Mouse (Mus musculus): ENCODE results near the gene Srrm4. TPM values are rescaled to one million over a fixed set of nuclear protein-coding genes. Genes with fewer than 3 reads are reported as not detected.

Gene Srrm4
- polyA plus RNA-seq, 1 experiment: not detected

DNA sequence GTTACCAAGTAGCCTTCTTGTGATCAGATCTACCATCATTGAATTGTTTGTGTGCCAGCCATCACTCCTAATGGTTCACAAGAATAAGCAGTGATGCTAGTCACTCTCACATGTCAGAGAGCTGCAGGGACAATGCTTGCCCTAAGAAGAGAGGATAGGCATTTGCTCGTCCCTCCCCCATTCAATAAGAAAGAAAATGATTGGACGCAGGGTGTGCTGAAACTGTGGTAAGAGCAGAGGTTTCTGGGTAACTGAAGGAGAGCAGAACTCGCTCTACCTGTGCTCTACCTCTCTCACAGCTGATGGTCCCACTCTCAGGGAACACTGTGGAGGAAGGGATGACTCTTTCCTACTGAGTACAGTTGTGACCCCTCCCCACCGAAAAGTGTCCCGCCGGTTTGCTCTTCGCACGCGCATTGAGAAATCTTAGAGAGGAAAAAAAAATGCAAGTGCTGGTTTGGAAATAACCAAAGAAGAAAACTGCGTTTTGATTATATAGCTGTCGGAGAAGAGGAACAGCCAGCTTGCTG, 143.7 kb downstream of the Srrm4 start:
- no peak overlapping the region for H3K27ac ChIP-seq (ENCODE audit: insufficient read depth, low read length)
- no peak for TF ChIP-seq POLR2A (IDR thresholded peaks at IDR 0.05; ENCODE audit: low read depth, low read length)
- no peak for TF ChIP-seq CTCF (IDR thresholded peaks at IDR 0.05; ENCODE audit: extremely low read depth, insufficient read depth, insufficient read length, insufficient replicate concordance)
- no peak for DNase-seq (ENCODE audit: low read depth in 1 of 2, low spot score in 2 of 2)
- no peaks in the 10 kb centered on the region for H3K36me3 ChIP-seq (ENCODE audit: control insufficient read depth, insufficient read depth, low read length)
- 45% methylated on average over 11 of the region's 11 CpGs for WGBS
- H3K27me3 ChIP-seq (ENCODE audit: control insufficient read depth, insufficient read depth, low read length): no peaks in the 10 kb centered on the region
- H3K4me1 ChIP-seq (ENCODE audit: control insufficient read depth, insufficient read depth, insufficient read length): no peaks in the 10 kb centered on the region
- H3K4me3 ChIP-seq (ENCODE audit: extremely low read depth, insufficient read depth, insufficient read length): no peak overlapping the region

DNA sequence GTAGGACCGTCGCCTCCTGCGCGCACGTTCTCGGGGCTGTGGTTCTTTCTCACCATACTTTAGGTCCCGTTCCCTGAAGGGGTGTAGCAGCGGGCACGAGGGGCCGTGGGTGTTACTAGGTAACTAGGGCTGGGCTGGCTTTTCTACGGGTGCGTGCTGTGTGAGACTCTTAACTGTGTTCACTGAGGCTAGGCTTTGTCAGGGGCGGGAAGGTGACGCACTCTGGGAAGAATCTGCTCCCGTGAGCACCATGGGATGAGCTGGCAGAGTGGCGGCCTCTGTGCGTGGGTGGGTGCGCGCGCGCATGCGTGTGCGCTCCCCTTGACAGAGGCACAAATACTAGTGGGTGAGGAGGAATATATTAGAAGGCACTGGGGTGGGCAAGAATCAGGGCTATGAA, 145.1 kb downstream of the Srrm4 start:
- TF ChIP-seq POLR2A (IDR thresholded peaks at IDR 0.05; ENCODE audit: low read depth, low read length): no peak
- Histone ChIP-seq H3K27ac (ENCODE audit: insufficient read depth, low read length) (no peak overlapping the region), H3K4me1 (ENCODE audit: control insufficient read depth, insufficient read depth, insufficient read length) (no peaks in the 10 kb centered on the region), H3K4me3 (ENCODE audit: extremely low read depth, insufficient read depth, insufficient read length) (no peak overlapping the region), H3K36me3 (ENCODE audit: control insufficient read depth, insufficient read depth, low read length) (no peaks in the 10 kb centered on the region), H3K27me3 (ENCODE audit: control insufficient read depth, insufficient read depth, low read length) (no peaks in the 10 kb centered on the region)
- 63% methylated on average over 23 of the region's 23 CpGs for WGBS
- DNase-seq (ENCODE audit: low read depth in 1 of 2, low spot score in 2 of 2): no peak

DNA sequence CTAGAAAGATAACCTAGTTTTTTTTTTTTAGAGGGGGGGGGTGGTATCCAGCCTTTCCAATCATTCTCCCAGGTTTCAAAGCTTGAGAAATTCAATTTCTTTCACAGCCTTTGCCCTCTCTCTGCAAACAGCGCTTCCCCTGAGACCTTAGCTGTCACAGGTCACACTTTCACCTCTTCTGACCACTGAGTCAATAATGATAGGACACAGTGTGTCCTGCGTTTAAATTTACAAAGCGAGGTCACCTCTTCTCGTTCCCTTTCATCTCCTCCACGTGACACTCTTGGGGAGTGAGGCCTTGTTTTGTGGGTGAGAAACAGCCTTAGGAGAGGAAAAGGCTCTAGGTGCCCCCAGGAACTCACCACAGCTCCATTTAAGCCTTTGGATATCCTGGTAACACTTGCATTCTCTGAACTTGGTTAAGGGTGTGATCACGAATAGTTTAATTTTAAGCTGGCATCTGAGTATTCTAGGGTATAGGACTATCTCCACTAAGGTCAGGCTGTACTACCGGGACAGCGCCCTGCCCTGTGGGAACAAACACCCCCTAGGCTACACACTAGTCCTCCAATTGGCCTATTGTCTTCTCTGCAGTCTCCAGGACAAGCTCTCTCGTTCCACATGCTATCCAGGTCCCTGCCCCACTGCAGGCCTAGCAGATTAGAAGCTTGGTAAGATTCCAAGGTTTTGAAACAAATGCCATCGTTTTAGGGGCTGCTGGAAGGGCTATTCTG, 145.8 kb downstream of the Srrm4 start:
- WGBS: 65% methylated on average over 10 of the region's 10 CpGs

DNA sequence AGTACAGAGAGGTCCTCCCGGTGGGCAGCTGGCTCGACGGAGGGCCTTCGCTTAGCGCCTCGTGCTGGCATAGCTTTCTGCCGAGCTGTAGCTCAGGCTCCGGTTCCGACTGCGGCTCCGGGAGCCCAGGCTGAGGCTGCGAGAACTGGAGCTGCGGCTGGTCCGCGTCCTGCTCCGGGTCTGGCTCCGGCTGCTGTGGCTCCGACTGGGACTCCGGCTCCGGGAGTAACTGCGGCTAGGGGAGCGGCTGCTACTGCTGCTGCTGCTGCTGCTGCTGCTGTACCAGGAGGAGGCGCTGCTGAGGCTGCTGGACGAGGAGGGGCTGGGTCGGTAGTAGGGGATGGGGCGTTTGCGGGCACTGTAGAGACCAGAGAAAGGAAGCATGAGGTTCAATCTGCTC, 147.1 kb downstream of the Srrm4 start:
- no peak overlapping the region for H3K27ac ChIP-seq (ENCODE audit: insufficient read depth, low read length)
- H3K27me3 ChIP-seq (ENCODE audit: control insufficient read depth, insufficient read depth, low read length): no peaks in the 10 kb centered on the region
- no peak for TF ChIP-seq CTCF (IDR thresholded peaks at IDR 0.05; ENCODE audit: extremely low read depth, insufficient read depth, insufficient read length, insufficient replicate concordance)
- TF ChIP-seq POLR2A (IDR thresholded peaks at IDR 0.05; ENCODE audit: low read depth, low read length): no peak
- DNase-seq (ENCODE audit: low read depth in 1 of 2, low spot score in 2 of 2): no peak
- H3K4me1 ChIP-seq (ENCODE audit: control insufficient read depth, insufficient read depth, insufficient read length): no peaks in the 10 kb centered on the region
- no peaks in the 10 kb centered on the region for H3K36me3 ChIP-seq (ENCODE audit: control insufficient read depth, insufficient read depth, low read length)
- 64% methylated on average over 27 of the region's 27 CpGs for WGBS
- H3K4me3 ChIP-seq (ENCODE audit: extremely low read depth, insufficient read depth, insufficient read length): no peak overlapping the region

More for the DNA sequence above, 145.8 kb downstream of the Srrm4 start:
- no peaks in the 10 kb centered on the region for H3K36me3 ChIP-seq (ENCODE audit: control insufficient read depth, insufficient read depth, low read length)
- TF ChIP-seq POLR2A (IDR thresholded peaks at IDR 0.05; ENCODE audit: low read depth, low read length) (no peak), CTCF (IDR thresholded peaks at IDR 0.05; ENCODE audit: extremely low read depth, insufficient read depth, insufficient read length, insufficient replicate concordance) (no peak)
- H3K4me1 ChIP-seq (ENCODE audit: control insufficient read depth, insufficient read depth, insufficient read length): no peaks in the 10 kb centered on the region
- no peak overlapping the region for H3K4me3 ChIP-seq (ENCODE audit: extremely low read depth, insufficient read depth, insufficient read length)
- H3K27ac ChIP-seq (ENCODE audit: insufficient read depth, low read length): no peak overlapping the region
- H3K27me3 ChIP-seq (ENCODE audit: control insufficient read depth, insufficient read depth, low read length): no peaks in the 10 kb centered on the region
- DNase-seq (ENCODE audit: low read depth in 1 of 2, low spot score in 2 of 2): no peak

DNA sequence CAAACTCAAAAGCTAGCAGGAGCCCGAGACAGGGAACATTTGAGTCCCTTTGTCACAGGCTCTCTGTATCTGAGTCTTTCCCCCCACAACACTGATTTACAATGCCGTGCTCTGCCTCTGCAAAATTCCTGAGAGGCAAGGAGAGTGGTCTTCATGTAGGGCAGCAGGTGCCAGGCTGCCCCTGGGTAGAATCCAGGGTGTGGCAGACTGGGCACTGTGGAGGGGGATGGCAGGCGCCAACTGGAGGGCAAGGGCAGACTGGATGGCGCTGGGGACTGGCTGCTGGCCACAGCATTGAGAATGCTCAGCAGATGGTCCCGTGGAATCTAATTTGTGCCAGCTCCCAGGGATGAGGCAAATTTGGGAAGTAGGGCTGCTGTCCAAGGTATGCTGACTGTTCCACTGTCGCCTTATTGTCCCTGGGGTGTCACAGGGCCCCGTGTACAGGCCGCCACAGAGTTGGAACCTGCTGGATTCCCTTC, 148.1 kb downstream of the Srrm4 start:
- TF ChIP-seq CTCF (IDR thresholded peaks at IDR 0.05; ENCODE audit: extremely low read depth, insufficient read depth, insufficient read length, insufficient replicate concordance) (no peak), POLR2A (IDR thresholded peaks at IDR 0.05; ENCODE audit: low read depth, low read length) (no peak)
- Histone ChIP-seq H3K36me3 (ENCODE audit: control insufficient read depth, insufficient read depth, low read length) (no peaks in the 10 kb centered on the region), H3K4me1 (ENCODE audit: control insufficient read depth, insufficient read depth, insufficient read length) (no peaks in the 10 kb centered on the region), H3K27me3 (ENCODE audit: control insufficient read depth, insufficient read depth, low read length) (no peaks in the 10 kb centered on the region), H3K4me3 (ENCODE audit: extremely low read depth, insufficient read depth, insufficient read length) (no peak overlapping the region), H3K27ac (ENCODE audit: insufficient read depth, low read length) (no peak overlapping the region)
- no peak for DNase-seq (ENCODE audit: low read depth in 1 of 2, low spot score in 2 of 2)
- 82% methylated on average over 8 of the region's 8 CpGs for WGBS

DNA sequence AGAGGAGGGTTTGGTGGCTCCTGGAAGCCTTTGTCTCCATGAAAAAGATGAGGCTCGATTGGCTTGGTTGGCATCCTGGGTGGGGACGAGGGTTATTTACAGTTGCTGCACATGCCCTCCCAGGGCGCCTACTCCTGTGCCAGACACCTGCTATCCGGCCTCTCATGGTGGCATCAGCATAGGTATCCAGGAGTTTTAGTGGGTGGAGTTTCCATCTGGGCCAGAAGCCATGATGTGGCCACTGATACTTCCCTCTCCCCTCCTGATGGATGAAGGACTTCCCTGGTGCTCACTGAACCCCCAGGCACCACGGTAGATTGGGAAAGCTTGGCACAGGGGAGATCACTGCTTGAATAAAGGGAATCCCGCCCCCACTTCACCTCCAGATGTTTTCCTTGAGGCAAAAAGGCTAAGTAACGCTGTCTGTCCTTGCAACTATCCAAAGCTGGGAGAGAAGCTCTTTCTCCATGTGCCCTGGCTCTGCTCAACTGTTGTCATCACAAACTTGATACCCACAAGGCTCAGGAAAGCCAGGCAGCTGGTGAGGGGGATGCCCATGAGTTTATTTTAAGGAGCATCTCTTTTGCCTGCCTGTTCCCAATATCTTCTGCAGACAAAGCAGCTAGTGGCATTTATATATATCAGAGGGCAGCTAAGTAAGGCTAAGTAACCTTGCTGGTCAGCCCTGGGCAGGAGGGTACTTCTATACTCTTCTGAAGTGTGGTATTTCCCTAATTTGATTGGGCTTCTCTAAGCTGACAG, 148.7 kb downstream of the Srrm4 start:
- Histone ChIP-seq H3K27ac (ENCODE audit: insufficient read depth, low read length) (no peak overlapping the region), H3K4me1 (ENCODE audit: control insufficient read depth, insufficient read depth, insufficient read length) (no peaks in the 10 kb centered on the region), H3K36me3 (ENCODE audit: control insufficient read depth, insufficient read depth, low read length) (no peaks in the 10 kb centered on the region), H3K4me3 (ENCODE audit: extremely low read depth, insufficient read depth, insufficient read length) (no peak overlapping the region), H3K27me3 (ENCODE audit: control insufficient read depth, insufficient read depth, low read length) (no peaks in the 10 kb centered on the region)
- TF ChIP-seq CTCF (IDR thresholded peaks at IDR 0.05; ENCODE audit: extremely low read depth, insufficient read depth, insufficient read length, insufficient replicate concordance) (no peak), POLR2A (IDR thresholded peaks at IDR 0.05; ENCODE audit: low read depth, low read length) (no peak)
- no peak for DNase-seq (ENCODE audit: low read depth in 1 of 2, low spot score in 2 of 2)
- 79% methylated on average over 7 of the region's 7 CpGs for WGBS
